Mouse (Mus musculus): ENCODE data around the gene Ggt6. TPM values are rescaled to one million over a fixed set of nuclear protein-coding genes. Genes with fewer than 3 reads are reported as not detected.

The Ggt6 gene
- polyA plus RNA-seq, 1 experiment, result not detected

- no peaks in the 10 kb centered on the region for H3K4me1 ChIP-seq (ENCODE audit: control insufficient read depth, insufficient read depth, low read length)
- no peak overlapping the region for H3K27ac ChIP-seq (ENCODE audit: insufficient read depth, low read length)
- no peaks in the 10 kb centered on the region for H3K9me3 ChIP-seq (replicated peaks; ENCODE audit: control insufficient read depth, insufficient read depth, low read length, poor library complexity, severe bottlenecking)
- peaks cover 2% of the 10 kb centered on the region; the same call in 1 of the 2 replicates for H3K36me3 ChIP-seq (ENCODE audit: control insufficient read depth, insufficient read depth, low read length, poor library complexity, severe bottlenecking)
- no peaks in the 10 kb centered on the region for H3K27me3 ChIP-seq (ENCODE audit: control insufficient read depth, insufficient read depth, low read length, poor library complexity, severe bottlenecking)
- no peak overlapping the region for H3K9ac ChIP-seq (ENCODE audit: low read depth, poor library complexity, severe bottlenecking)
- no peak for TF ChIP-seq EP300 (IDR thresholded peaks at IDR 0.05; ENCODE audit: insufficient read depth, low read depth, low read length)
- TF ChIP-seq POLR2A (IDR thresholded peaks at IDR 0.05; ENCODE audit: insufficient read depth, low read length), result no peak
- TF ChIP-seq CTCF (IDR thresholded peaks at IDR 0.05; ENCODE audit: low read depth, low read length), result no peak
- no peak overlapping the region for H3K4me3 ChIP-seq (ENCODE audit: low read depth, low read length)
Observed at GRCm38 (mm10) chr11:72393669-72394068, 41.7 kb upstream of the Ggt6 start.

- Histone ChIP-seq H3K9me3 (replicated peaks; ENCODE audit: control insufficient read depth, insufficient read depth, low read length, poor library complexity, severe bottlenecking) (no peaks in the 10 kb centered on the region), H3K4me1 (ENCODE audit: control insufficient read depth, insufficient read depth, low read length) (peaks cover 4% of the 10 kb centered on the region), H3K4me3 (ENCODE audit: low read depth, low read length) (no peak overlapping the region), H3K9ac (ENCODE audit: low read depth, poor library complexity, severe bottlenecking) (no peak overlapping the region), H3K27ac (ENCODE audit: insufficient read depth, low read length) (no peak overlapping the region), H3K27me3 (ENCODE audit: control insufficient read depth, insufficient read depth, low read length, poor library complexity, severe bottlenecking) (no peaks in the 10 kb centered on the region), H3K36me3 (ENCODE audit: control insufficient read depth, insufficient read depth, low read length, poor library complexity, severe bottlenecking) (peaks cover 4% of the 10 kb centered on the region; the same call in 1 of the 2 replicates)
- TF ChIP-seq EP300 (IDR thresholded peaks at IDR 0.05; ENCODE audit: insufficient read depth, low read depth, low read length) (no peak), POLR2A (IDR thresholded peaks at IDR 0.05; ENCODE audit: insufficient read depth, low read length) (no peak), CTCF (IDR thresholded peaks at IDR 0.05; ENCODE audit: low read depth, low read length) (no peak)
Observed at GRCm38 (mm10) chr11:72394694-72395093, 40.6 kb upstream of the Ggt6 start.

GRCm38 (mm10) chr11:72395652-72396051 lies 39.7 kb upstream of the Ggt6 start:
- H3K4me3 ChIP-seq (ENCODE audit: low read depth, low read length), result no peak overlapping the region
- peaks cover 4% of the 10 kb centered on the region; the same call in 1 of the 2 replicates for H3K36me3 ChIP-seq (ENCODE audit: control insufficient read depth, insufficient read depth, low read length, poor library complexity, severe bottlenecking)
- H3K9me3 ChIP-seq (replicated peaks; ENCODE audit: control insufficient read depth, insufficient read depth, low read length, poor library complexity, severe bottlenecking), result no peaks in the 10 kb centered on the region
- H3K27me3 ChIP-seq (ENCODE audit: control insufficient read depth, insufficient read depth, low read length, poor library complexity, severe bottlenecking), result no peaks in the 10 kb centered on the region
- H3K27ac ChIP-seq (ENCODE audit: insufficient read depth, low read length), result no peak overlapping the region
- no peak overlapping the region for H3K9ac ChIP-seq (ENCODE audit: low read depth, poor library complexity, severe bottlenecking)
- H3K4me1 ChIP-seq (ENCODE audit: control insufficient read depth, insufficient read depth, low read length), result peaks cover 6% of the 10 kb centered on the region
- TF ChIP-seq POLR2A (IDR thresholded peaks at IDR 0.05; ENCODE audit: insufficient read depth, low read length) (no peak), EP300 (IDR thresholded peaks at IDR 0.05; ENCODE audit: insufficient read depth, low read depth, low read length) (no peak), CTCF (IDR thresholded peaks at IDR 0.05; ENCODE audit: low read depth, low read length) (no peak)

GRCm38 (mm10) chr11:72396621-72397020 lies 38.7 kb upstream of the Ggt6 start:
- no peak for TF ChIP-seq EP300 (IDR thresholded peaks at IDR 0.05; ENCODE audit: insufficient read depth, low read depth, low read length)
- TF ChIP-seq CTCF (IDR thresholded peaks at IDR 0.05; ENCODE audit: low read depth, low read length), result no peak
- TF ChIP-seq POLR2A (IDR thresholded peaks at IDR 0.05; ENCODE audit: insufficient read depth, low read length), result no peak
- H3K4me3 ChIP-seq (ENCODE audit: low read depth, low read length), result no peak overlapping the region
- no peak overlapping the region for H3K27ac ChIP-seq (ENCODE audit: insufficient read depth, low read length)

GRCm38 (mm10) chr11:72397072-72397471 lies 38.3 kb upstream of the Ggt6 start:
- no peak overlapping the region for H3K9ac ChIP-seq (ENCODE audit: low read depth, poor library complexity, severe bottlenecking)
- no peak overlapping the region for H3K4me3 ChIP-seq (ENCODE audit: low read depth, low read length)
- peaks cover 14% of the 10 kb centered on the region for H3K4me1 ChIP-seq (ENCODE audit: control insufficient read depth, insufficient read depth, low read length)
- H3K27ac ChIP-seq (ENCODE audit: insufficient read depth, low read length), result no peak overlapping the region
- no peaks in the 10 kb centered on the region for H3K27me3 ChIP-seq (ENCODE audit: control insufficient read depth, insufficient read depth, low read length, poor library complexity, severe bottlenecking)
- H3K36me3 ChIP-seq (ENCODE audit: control insufficient read depth, insufficient read depth, low read length, poor library complexity, severe bottlenecking), result peaks cover 2% of the 10 kb centered on the region; the same call in 1 of the 2 replicates
- no peak for TF ChIP-seq EP300 (IDR thresholded peaks at IDR 0.05; ENCODE audit: insufficient read depth, low read depth, low read length)
- TF ChIP-seq POLR2A (IDR thresholded peaks at IDR 0.05; ENCODE audit: insufficient read depth, low read length), result no peak
- no peak for TF ChIP-seq CTCF (IDR thresholded peaks at IDR 0.05; ENCODE audit: low read depth, low read length)
- no peaks in the 10 kb centered on the region for H3K9me3 ChIP-seq (replicated peaks; ENCODE audit: control insufficient read depth, insufficient read depth, low read length, poor library complexity, severe bottlenecking)

More at GRCm38 (mm10) chr11:72396621-72397020, 38.7 kb upstream of the Ggt6 start:
- no peaks in the 10 kb centered on the region for H3K27me3 ChIP-seq (ENCODE audit: control insufficient read depth, insufficient read depth, low read length, poor library complexity, severe bottlenecking)
- H3K9me3 ChIP-seq (replicated peaks; ENCODE audit: control insufficient read depth, insufficient read depth, low read length, poor library complexity, severe bottlenecking), result no peaks in the 10 kb centered on the region
- peaks cover 2% of the 10 kb centered on the region; the same call in 1 of the 2 replicates for H3K36me3 ChIP-seq (ENCODE audit: control insufficient read depth, insufficient read depth, low read length, poor library complexity, severe bottlenecking)
- no peak overlapping the region for H3K9ac ChIP-seq (ENCODE audit: low read depth, poor library complexity, severe bottlenecking)
- H3K4me1 ChIP-seq (ENCODE audit: control insufficient read depth, insufficient read depth, low read length), result peaks cover 14% of the 10 kb centered on the region

GRCm38 (mm10) chr11:72397811-72398525 lies 37.4 kb upstream of the Ggt6 start:
- Histone ChIP-seq H3K4me3 (ENCODE audit: low read depth, low read length) (no peak overlapping the region), H3K27ac (ENCODE audit: insufficient read depth, low read length) (no peak overlapping the region), H3K4me1 (ENCODE audit: control insufficient read depth, insufficient read depth, low read length) (peaks cover 18% of the 10 kb centered on the region), H3K27me3 (ENCODE audit: control insufficient read depth, insufficient read depth, low read length, poor library complexity, severe bottlenecking) (no peaks in the 10 kb centered on the region), H3K36me3 (ENCODE audit: control insufficient read depth, insufficient read depth, low read length, poor library complexity, severe bottlenecking) (peaks cover 2% of the 10 kb centered on the region; the same call in 1 of the 2 replicates), H3K9ac (ENCODE audit: low read depth, poor library complexity, severe bottlenecking) (no peak overlapping the region), H3K9me3 (replicated peaks; ENCODE audit: control insufficient read depth, insufficient read depth, low read length, poor library complexity, severe bottlenecking) (no peaks in the 10 kb centered on the region)
- no peak for TF ChIP-seq EP300 (IDR thresholded peaks at IDR 0.05; ENCODE audit: insufficient read depth, low read depth, low read length)
- TF ChIP-seq CTCF (IDR thresholded peaks at IDR 0.05; ENCODE audit: low read depth, low read length), result no peak
- TF ChIP-seq POLR2A (IDR thresholded peaks at IDR 0.05; ENCODE audit: insufficient read depth, low read length), result no peak
